ENCODE assay signal across 9 mouse cellular contexts in the genomic region with DNA sequence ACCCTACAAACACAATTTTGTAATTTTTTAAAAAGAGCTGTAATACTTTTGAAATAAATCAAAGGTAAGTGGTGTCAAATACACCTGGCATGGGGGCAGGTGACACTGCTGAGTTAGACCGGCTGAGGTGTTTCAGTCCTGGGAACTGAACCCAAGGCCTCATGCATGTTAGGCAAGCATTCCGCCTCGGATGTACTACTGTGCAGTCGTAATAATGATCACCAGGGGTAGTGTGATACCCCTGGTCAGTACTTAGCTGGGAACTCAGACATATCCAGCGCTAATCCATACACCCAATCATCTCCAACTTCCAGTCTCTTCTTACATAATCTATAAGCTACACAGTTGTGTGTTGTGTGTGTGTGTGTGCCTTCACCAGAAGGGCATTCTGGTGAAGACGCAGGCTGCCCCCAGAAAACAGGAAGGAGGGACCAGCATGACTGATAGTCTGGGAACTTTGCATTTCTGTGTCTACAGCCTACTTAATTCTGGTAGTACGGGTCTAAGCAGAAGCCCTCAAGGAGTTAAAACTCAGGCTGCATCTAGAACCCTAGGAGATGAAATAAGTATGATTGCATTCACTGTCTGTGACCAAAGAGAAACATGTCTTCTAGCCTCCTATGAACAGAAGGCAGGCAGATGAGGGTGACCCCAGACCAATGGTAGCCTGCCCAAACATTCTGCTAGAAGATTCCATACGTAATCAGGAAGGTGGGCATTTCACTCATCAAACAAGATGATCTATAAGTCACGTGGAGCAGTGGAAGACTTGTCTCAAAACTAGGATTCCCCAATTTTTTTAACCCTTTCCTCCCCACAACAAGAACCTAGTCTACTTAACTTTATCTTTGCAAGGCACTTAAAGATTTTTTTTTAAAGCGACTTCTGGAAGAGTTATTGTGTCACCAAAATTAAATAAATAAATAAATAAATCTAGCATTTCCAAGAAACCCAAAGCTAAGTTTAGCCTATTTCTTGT. TPM values are rescaled to one million over a fixed set of nuclear protein-coding genes. Genes with fewer than 3 reads are reported as not detected.
DNase-seq lines count a peak whose midpoint lies in the region; ATAC-seq and TF ChIP-seq lines count a peak whose summit lies in the region.
"Had no signal": no experiment of that assay in that cellular context is flagged by ENCODE, and none has a peak within 500 bp of the region (broad histone marks: within the 10 kb centered on the region; RNA-seq: fewer than 3 reads in every experiment).

No protein-coding gene starts in this region.

- 55% methylated on average over 10 of the region's 10 CpGs for WGBS in heart, embryonic 16.5 days
- WGBS in midbrain, embryonic 16.5 days = 75% methylated on average over 10 of the region's 10 CpGs

- H3K9ac ChIP-seq in heart, embryonic 16.5 days (ENCODE audit: low read length) = peak overlapping the region; percentile 66
- H3K9ac ChIP-seq in midbrain, embryonic 16.5 days (ENCODE audit: low read depth, low read length) = no peak overlapping the region; the same call in 1 of the 2 replicates

- H3K4me1 ChIP-seq in bone marrow macrophage, adult 2 months (ENCODE audit: control insufficient read depth, insufficient read depth, low read length) = peaks cover 29% of the 10 kb centered on the region
- peaks cover 36% of the 10 kb centered on the region for H3K4me1 ChIP-seq in heart, embryonic 16.5 days (ENCODE audit: control insufficient read depth, insufficient read depth, low read length)
- peaks cover 70% of the 10 kb centered on the region for H3K4me1 ChIP-seq in midbrain, embryonic 16.5 days (ENCODE audit: control insufficient read depth, insufficient read depth, low read length)

- H3K27ac ChIP-seq in layer of hippocampus, adult 2 months = peak overlapping the region; percentile 99
- H3K27ac ChIP-seq in bone marrow macrophage, adult 2 months (ENCODE audit: insufficient read depth, low read depth, low read length) = peak overlapping the region; percentile 51
- H3K27ac ChIP-seq in heart, embryonic 16.5 days (ENCODE audit: low read length) = peak overlapping the region; percentile 73
- no peak overlapping the region for H3K27ac ChIP-seq in midbrain, embryonic 16.5 days (ENCODE audit: low read length)

- no peak for TF ChIP-seq POLR2A in bone marrow macrophage, adult 2 months (IDR thresholded peaks at IDR 0.05; ENCODE audit: borderline replicate concordance, low read depth, low read length)

- no peak for DNase-seq in layer of hippocampus, adult 2 months (ENCODE audit: low spot score in 2 of 2)
- no peak for DNase-seq in layer of hippocampus, adult 11-12 months (ENCODE audit: low spot score)
- DNase-seq in left cerebral cortex, adult 9 months (ENCODE audit: low spot score in 2 of 2) = no peak
- DNase-seq in thymus, postnatal 25 days = no peak
- no peak for DNase-seq in gastrocnemius, adult 8-10 months (ENCODE audit: low spot score in 2 of 2)
- DNase-seq: kidney, adult 18-20 months had no signal

- peak overlapping the region; percentile 93 for H3K4me3 ChIP-seq in layer of hippocampus, adult 2 months
- peak overlapping the region; percentile 54 for H3K4me3 ChIP-seq in bone marrow macrophage, adult 2 months (ENCODE audit: insufficient read depth, low read length)
- peak overlapping the region; percentile 100 for H3K4me3 ChIP-seq in heart, embryonic 16.5 days (ENCODE audit: low read length)
- no peak overlapping the region for H3K4me3 ChIP-seq in midbrain, embryonic 16.5 days (ENCODE audit: low read depth, low read length)

- H3K9me3 ChIP-seq in heart, embryonic 16.5 days (replicated peaks; ENCODE audit: control insufficient read depth, low read length) = no peaks in the 10 kb centered on the region
- no peaks in the 10 kb centered on the region for H3K9me3 ChIP-seq in midbrain, embryonic 16.5 days (replicated peaks; ENCODE audit: control insufficient read depth, low read length, poor library complexity, severe bottlenecking)

- peak overlapping the region; percentile 86 for H3K4me2 ChIP-seq in heart, embryonic 16.5 days (ENCODE audit: low read depth, low read length)
- peak overlapping the region; percentile 38 for H3K4me2 ChIP-seq in midbrain, embryonic 16.5 days (ENCODE audit: low read length)

- no peaks in the 10 kb centered on the region for H3K27me3 ChIP-seq in heart, embryonic 16.5 days (ENCODE audit: control insufficient read depth, insufficient read depth, low read length)
- no peaks in the 10 kb centered on the region for H3K27me3 ChIP-seq in midbrain, embryonic 16.5 days (ENCODE audit: control insufficient read depth, insufficient read depth, low read depth, low read length)

- H3K36me3 ChIP-seq in heart, embryonic 16.5 days (ENCODE audit: control insufficient read depth, insufficient read depth) = peaks cover 20% of the 10 kb centered on the region; the same call in 1 of the 2 replicates
- H3K36me3 ChIP-seq in midbrain, embryonic 16.5 days (ENCODE audit: control insufficient read depth, insufficient read depth, low read length) = peaks cover 3% of the 10 kb centered on the region; the same call in 1 of the 2 replicates

- no peak for TF ChIP-seq CTCF in layer of hippocampus, adult 2 months (conservative IDR thresholded peaks at IDR 0.05)
- TF ChIP-seq CTCF in bone marrow macrophage, adult 2 months (IDR thresholded peaks at IDR 0.05; ENCODE audit: low read depth, low read length) = no peak

- ATAC-seq in heart, embryonic 16.5 days (replicated peaks; ENCODE audit: extremely low read depth, insufficient read depth, low FRiP score) = no peak
- ATAC-seq in midbrain, embryonic 16.5 days = no peak

RNA-seq across cellular contexts. Expression of gene Irf2bp2, which starts 6.9 kb away (rescaled TPM):
- 10 to 100 TPM; 53.0 to 60.4 TPM for total RNA-seq in layer of hippocampus, adult 2 months (2021)
- 163 and 167 TPM in 2 replicates for polyA plus RNA-seq in bone marrow macrophage, adult 2 months (2012; ENCODE audit: insufficient read depth, insufficient read length, missing spikeins)
- polyA plus RNA-seq in heart, embryonic 16.5 days (2015; fragmentation: Nextera tagmentation; extraction: Ambion mirVana) = 9.1 and 9.8 TPM in 2 replicates
- polyA plus RNA-seq in midbrain, embryonic 16.5 days (2015; fragmentation: Nextera tagmentation; extraction: Ambion mirVana) = 9.6 and 9.9 TPM in 2 replicates
- total RNA-seq in gastrocnemius, adult 8-10 months (2022) = 10 to 100 TPM; 22.2 to 31.2 (median 23.5) TPM

Comparison
In these comparisons a context has a peak if more than half of its experiments do, and no peak if none do; other contexts are left out.
1. RNA of gene Irf2bp2, which starts 6.9 kb away (polyA plus RNA-seq): 163 to 167 TPM in bone marrow macrophage, adult 2 months; 9.6 to 9.9 TPM in midbrain, embryonic 16.5 days and 9.1 to 9.8 TPM in heart, embryonic 16.5 days; every median in the first group is over 10 times any median in the second.